Mouse (Mus musculus): ENCODE measurements around the gene Zzz3. TPM values are rescaled to one million over a fixed set of nuclear protein-coding genes. Genes with fewer than 3 reads are reported as not detected.

Zzz3 gene
- polyA plus RNA-seq, 1 experiment: 13.3 TPM

DNA sequence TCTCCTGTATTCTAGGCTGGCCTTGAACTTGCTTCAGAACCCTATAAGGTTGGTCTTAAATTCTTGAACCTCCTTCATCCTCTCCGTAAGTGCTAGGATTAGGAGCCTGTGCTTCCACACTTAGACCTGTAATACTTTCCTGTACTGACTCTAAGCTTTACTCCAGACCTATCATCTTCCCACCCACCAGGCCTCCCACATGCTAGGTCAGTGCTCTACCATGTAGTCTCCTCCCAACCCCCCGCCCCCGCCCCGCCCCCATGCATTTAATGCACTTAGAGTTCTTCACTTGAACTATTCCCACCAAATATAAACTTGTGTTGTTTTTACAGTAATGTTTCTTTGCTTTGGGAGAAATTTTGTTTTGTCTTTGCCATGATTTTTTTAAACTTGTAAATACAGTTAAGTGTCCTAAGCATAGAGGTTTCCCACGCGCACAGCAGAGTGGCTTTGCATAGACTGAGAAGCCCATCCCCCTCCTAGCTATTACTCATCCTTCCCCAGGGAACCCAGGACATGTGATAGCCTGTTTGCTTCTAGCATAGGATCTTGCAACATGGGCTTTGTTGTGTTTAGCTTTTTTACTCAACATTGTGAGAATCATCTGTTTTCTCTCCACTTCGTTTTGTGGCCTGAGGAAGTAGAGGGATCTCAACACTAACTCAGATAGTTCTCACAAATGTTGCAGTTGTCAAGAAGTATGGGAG, 6.8 kb downstream of the Zzz3 start:
- Histone ChIP-seq H3K4me3 (ENCODE audit: low read depth, low read length) (no peak overlapping the region), H3K27me3 (ENCODE audit: control insufficient read depth, insufficient read depth, low read length) (no peaks in the 10 kb centered on the region), H3K4me1 (ENCODE audit: control insufficient read depth, insufficient read depth, insufficient read length, low read length) (peaks cover 10% of the 10 kb centered on the region; the same call in 1 of the 2 replicates), H3K36me3 (ENCODE audit: control insufficient read depth, insufficient read depth, low read length) (no peaks in the 10 kb centered on the region), H3K27ac (ENCODE audit: insufficient read depth, low read depth, low read length) (no peak overlapping the region)
- TF ChIP-seq CTCF (IDR thresholded peaks at IDR 0.05; ENCODE audit: extremely low read depth, insufficient read length, insufficient replicate concordance, low read depth, low read length): no peak
- no peak for TF ChIP-seq POLR2A (IDR thresholded peaks at IDR 0.05; ENCODE audit: low read depth, low read length)
- 79% methylated on average over 7 of the region's 7 CpGs for WGBS

- Histone ChIP-seq H3K4me3 (ENCODE audit: low read depth, low read length) (no peak overlapping the region), H3K36me3 (ENCODE audit: control insufficient read depth, insufficient read depth, low read length) (no peaks in the 10 kb centered on the region), H3K27ac (ENCODE audit: insufficient read depth, low read depth, low read length) (no peak overlapping the region), H3K4me1 (ENCODE audit: control insufficient read depth, insufficient read depth, insufficient read length, low read length) (peaks cover 10% of the 10 kb centered on the region; the same call in 1 of the 2 replicates), H3K27me3 (ENCODE audit: control insufficient read depth, insufficient read depth, low read length) (no peaks in the 10 kb centered on the region)
- 73% methylated on average over 3 of the region's 3 CpGs for WGBS
- TF ChIP-seq CTCF (IDR thresholded peaks at IDR 0.05; ENCODE audit: extremely low read depth, insufficient read length, insufficient replicate concordance, low read depth, low read length) (no peak), POLR2A (IDR thresholded peaks at IDR 0.05; ENCODE audit: low read depth, low read length) (no peak)
Observed at GRCm38 (mm10) chr3:152402671-152403066, 7.4 kb downstream of the Zzz3 start.

DNA sequence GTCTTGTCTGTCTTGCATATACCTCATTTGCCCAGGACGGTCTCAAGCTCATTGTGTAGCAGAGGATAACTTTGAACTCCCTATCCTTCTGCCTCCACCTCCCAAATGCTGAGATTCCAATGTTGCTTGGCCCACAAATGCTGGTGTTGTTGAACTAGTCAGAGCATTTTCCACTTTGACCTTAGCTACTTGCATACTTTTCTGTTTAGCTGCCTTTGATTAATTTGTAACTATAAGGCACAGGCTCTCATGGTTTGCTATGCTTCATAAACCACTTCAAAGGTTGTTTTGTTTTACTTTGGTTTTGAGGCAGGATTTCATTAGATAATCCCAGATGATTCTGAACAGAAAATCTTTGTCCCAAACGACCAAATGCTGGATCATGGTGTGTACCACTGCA, 8.6 kb downstream of the Zzz3 start:
- WGBS: 48% methylated on average over 2 of the region's 2 CpGs
- H3K4me1 ChIP-seq (ENCODE audit: control insufficient read depth, insufficient read depth, insufficient read length, low read length): peaks cover 12% of the 10 kb centered on the region; the same call in 1 of the 2 replicates
- no peak for TF ChIP-seq CTCF (IDR thresholded peaks at IDR 0.05; ENCODE audit: extremely low read depth, insufficient read length, insufficient replicate concordance, low read depth, low read length)
- TF ChIP-seq POLR2A (IDR thresholded peaks at IDR 0.05; ENCODE audit: low read depth, low read length): no peak
- H3K36me3 ChIP-seq (ENCODE audit: control insufficient read depth, insufficient read depth, low read length): no peaks in the 10 kb centered on the region
- H3K27me3 ChIP-seq (ENCODE audit: control insufficient read depth, insufficient read depth, low read length): no peaks in the 10 kb centered on the region
- H3K4me3 ChIP-seq (ENCODE audit: low read depth, low read length): no peak overlapping the region
- no peak overlapping the region for H3K27ac ChIP-seq (ENCODE audit: insufficient read depth, low read depth, low read length)

GRCm38 (mm10) chr3:152405420-152405819, 10.1 kb downstream of the Zzz3 start:
- H3K4me1 ChIP-seq (ENCODE audit: control insufficient read depth, insufficient read depth, insufficient read length, low read length): peaks cover 12% of the 10 kb centered on the region; the same call in 1 of the 2 replicates
- 89% methylated on average over 7 of the region's 7 CpGs for WGBS
- H3K27me3 ChIP-seq (ENCODE audit: control insufficient read depth, insufficient read depth, low read length): no peaks in the 10 kb centered on the region
- H3K27ac ChIP-seq (ENCODE audit: insufficient read depth, low read depth, low read length): no peak overlapping the region
- 0 out of 2 replicates have a peak, but pooled peaks cover 2% of the 10 kb centered on the region for H3K36me3 ChIP-seq (ENCODE audit: control insufficient read depth, insufficient read depth, low read length)
- no peak for TF ChIP-seq CTCF (IDR thresholded peaks at IDR 0.05; ENCODE audit: extremely low read depth, insufficient read length, insufficient replicate concordance, low read depth, low read length)
- H3K4me3 ChIP-seq (ENCODE audit: low read depth, low read length): no peak overlapping the region

DNA sequence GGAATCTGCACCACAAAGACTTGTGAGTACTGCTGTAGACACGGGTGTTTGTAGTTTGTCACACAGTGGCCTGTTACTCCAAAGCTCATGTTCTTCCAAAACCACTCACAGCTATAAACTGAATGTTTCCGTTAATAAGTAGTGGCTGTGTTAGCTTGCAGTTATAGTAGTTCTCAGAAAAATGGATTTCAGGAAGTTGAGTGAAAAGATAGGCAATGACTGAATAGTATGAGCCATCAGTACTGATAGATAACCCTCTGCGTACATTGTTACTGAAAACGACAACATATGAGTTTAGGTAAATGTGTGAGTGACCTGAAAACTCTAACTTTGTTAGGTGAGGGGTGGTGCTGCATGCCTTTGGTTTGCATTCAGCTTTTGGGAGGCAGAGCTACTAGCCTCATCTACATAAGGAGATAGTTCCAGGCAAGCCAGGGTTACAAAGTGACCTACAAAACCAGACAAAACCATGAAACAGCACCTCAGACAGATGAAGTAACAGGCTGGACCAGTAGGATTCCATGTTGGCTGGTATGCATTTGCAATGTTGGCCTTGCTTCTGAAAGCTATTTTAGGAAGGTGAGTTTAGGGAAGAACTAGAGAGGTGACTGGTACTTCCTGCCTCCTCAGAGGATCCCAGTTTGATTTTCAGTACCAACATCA, 10.8 kb downstream of the Zzz3 start:
- H3K4me3 ChIP-seq (ENCODE audit: low read depth, low read length): no peak overlapping the region
- 35% methylated on average over 4 of the region's 4 CpGs for WGBS

DNA sequence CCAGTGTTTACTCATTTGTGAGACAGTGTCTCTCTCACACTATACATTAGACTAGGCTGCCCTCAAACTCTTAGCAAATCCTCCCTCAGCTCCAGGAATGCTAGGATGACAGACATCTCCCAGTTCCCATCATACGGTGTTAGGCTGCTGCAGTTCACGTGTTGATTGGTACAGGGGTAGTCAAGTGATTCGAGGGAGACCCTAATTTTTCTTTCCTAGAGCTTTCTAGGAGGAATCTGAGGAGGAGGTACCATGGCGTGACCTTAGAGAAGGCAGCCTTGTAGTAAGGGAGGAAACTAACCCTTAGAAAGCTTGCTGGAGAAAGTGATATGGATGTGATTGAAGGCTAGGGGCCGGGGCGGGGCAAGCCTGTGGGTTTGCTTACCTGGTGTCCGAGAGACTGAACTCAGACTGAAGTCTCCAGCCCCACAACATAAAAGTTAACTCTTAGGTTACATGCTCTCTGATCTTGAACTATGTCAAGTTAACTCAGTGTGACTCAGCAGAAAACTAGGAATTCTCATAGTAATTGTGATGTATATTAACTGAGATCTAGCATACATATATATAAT, 15.8 kb downstream of the Zzz3 start:
- no peak for TF ChIP-seq CTCF (IDR thresholded peaks at IDR 0.05; ENCODE audit: extremely low read depth, insufficient read length, insufficient replicate concordance, low read depth, low read length)
- no peak for TF ChIP-seq POLR2A (IDR thresholded peaks at IDR 0.05; ENCODE audit: low read depth, low read length)
- peaks cover 2% of the 10 kb centered on the region; the same call in 1 of the 2 replicates for H3K4me1 ChIP-seq (ENCODE audit: control insufficient read depth, insufficient read depth, insufficient read length, low read length)
- WGBS: 75% methylated on average over 7 of the region's 7 CpGs
- no peak overlapping the region for H3K27ac ChIP-seq (ENCODE audit: insufficient read depth, low read depth, low read length)
- 0 out of 2 replicates have a peak, but pooled peaks cover 2% of the 10 kb centered on the region for H3K36me3 ChIP-seq (ENCODE audit: control insufficient read depth, insufficient read depth, low read length)
- H3K27me3 ChIP-seq (ENCODE audit: control insufficient read depth, insufficient read depth, low read length): no peaks in the 10 kb centered on the region
- no peak overlapping the region for H3K4me3 ChIP-seq (ENCODE audit: low read depth, low read length)

More for the DNA sequence above, 10.8 kb downstream of the Zzz3 start:
- H3K36me3 ChIP-seq (ENCODE audit: control insufficient read depth, insufficient read depth, low read length): 0 out of 2 replicates have a peak, but pooled peaks cover 2% of the 10 kb centered on the region
- peaks cover 10% of the 10 kb centered on the region; the same call in 1 of the 2 replicates for H3K4me1 ChIP-seq (ENCODE audit: control insufficient read depth, insufficient read depth, insufficient read length, low read length)
- no peak overlapping the region for H3K27ac ChIP-seq (ENCODE audit: insufficient read depth, low read depth, low read length)
- TF ChIP-seq CTCF (IDR thresholded peaks at IDR 0.05; ENCODE audit: extremely low read depth, insufficient read length, insufficient replicate concordance, low read depth, low read length): no peak
- TF ChIP-seq POLR2A (IDR thresholded peaks at IDR 0.05; ENCODE audit: low read depth, low read length): no peak
- no peaks in the 10 kb centered on the region for H3K27me3 ChIP-seq (ENCODE audit: control insufficient read depth, insufficient read depth, low read length)

- no peak overlapping the region for H3K4me3 ChIP-seq (ENCODE audit: low read depth, low read length)
- TF ChIP-seq POLR2A (IDR thresholded peaks at IDR 0.05; ENCODE audit: low read depth, low read length) (no peak), CTCF (IDR thresholded peaks at IDR 0.05; ENCODE audit: extremely low read depth, insufficient read length, insufficient replicate concordance, low read depth, low read length) (no peak)
- 71% methylated on average over 4 of the region's 4 CpGs for WGBS
- no peak overlapping the region for H3K27ac ChIP-seq (ENCODE audit: insufficient read depth, low read depth, low read length)
- peaks cover 2% of the 10 kb centered on the region; the same call in 1 of the 2 replicates for H3K4me1 ChIP-seq (ENCODE audit: control insufficient read depth, insufficient read depth, insufficient read length, low read length)
- H3K36me3 ChIP-seq (ENCODE audit: control insufficient read depth, insufficient read depth, low read length): 0 out of 2 replicates have a peak, but pooled peaks cover 2% of the 10 kb centered on the region
- H3K27me3 ChIP-seq (ENCODE audit: control insufficient read depth, insufficient read depth, low read length): no peaks in the 10 kb centered on the region
Observed at GRCm38 (mm10) chr3:152412362-152412761, 17.1 kb downstream of the Zzz3 start.
